ENCODE assay signal across 25 mouse cellular contexts in genomic region chr7:47001900-47002275, GRCm38 (mm10). TPM values are rescaled to one million over a fixed set of nuclear protein-coding genes. Genes with fewer than 3 reads are reported as not detected.
A peak's percentile ranks its signal among the peaks of the same experiment; 100 is the strongest.
DNase-seq lines count a peak whose midpoint lies in the region; ATAC-seq and TF ChIP-seq lines count a peak whose summit lies in the region.
"Had no signal": no experiment of that assay in that cellular context is flagged by ENCODE, and none has a peak within 500 bp of the region (broad histone marks: within the 10 kb centered on the region; RNA-seq: fewer than 3 reads in every experiment).

No protein-coding gene starts in this region.

- no peak overlapping the region for H3K27ac ChIP-seq in heart, embryonic 13.5 days (replicated peaks)
- H3K27ac ChIP-seq in heart, embryonic 11.5 days (ENCODE audit: low read depth, low read length) = no peak overlapping the region
- no peak overlapping the region for H3K27ac ChIP-seq in midbrain, embryonic 13.5 days
- no peak overlapping the region for H3K27ac ChIP-seq in midbrain, embryonic 15.5 days
- 0 out of 2 replicates have a peak overlapping the region, but pooled peaks have one; percentile 9 for H3K27ac ChIP-seq in limb, embryonic 14.5 days (replicated peaks; ENCODE audit: low read depth, low read length)
- H3K27ac ChIP-seq: heart, embryonic 10.5 days; intestine, embryonic 15.5 days; left cerebral cortex, adult 2 months; liver, embryonic 15.5 days had no signal

- H3K36me3 ChIP-seq in heart, embryonic 13.5 days = peaks cover 25% of the 10 kb centered on the region
- peaks cover 15% of the 10 kb centered on the region for H3K36me3 ChIP-seq in heart, embryonic 11.5 days (ENCODE audit: control insufficient read depth, insufficient read depth, low read length)
- peaks cover 21% of the 10 kb centered on the region for H3K36me3 ChIP-seq in midbrain, embryonic 13.5 days
- peaks cover 17% of the 10 kb centered on the region; the same call in 1 of the 2 replicates for H3K36me3 ChIP-seq in midbrain, embryonic 15.5 days (replicated peaks)
- peaks cover 26% of the 10 kb centered on the region for H3K36me3 ChIP-seq in limb, embryonic 14.5 days (ENCODE audit: control insufficient read depth, insufficient read depth, low read length)

- ATAC-seq in heart, embryonic 13.5 days (ENCODE audit: extremely low read depth, insufficient number of reproducible peaks, low FRiP score, low TSS enrichment) = no peak
- ATAC-seq in heart, embryonic 11.5 days (replicated peaks; ENCODE audit: insufficient number of reproducible peaks, low FRiP score, low TSS enrichment) = no peak
- ATAC-seq in midbrain, embryonic 13.5 days = no peak
- ATAC-seq in midbrain, embryonic 15.5 days (replicated peaks) = no peak
- no peak for ATAC-seq in limb, embryonic 14.5 days (ENCODE audit: low FRiP score, low read depth)
- ATAC-seq: intestine, embryonic 15.5 days had no signal

- H3K4me1 ChIP-seq in heart, embryonic 13.5 days = peaks cover 79% of the 10 kb centered on the region
- peaks cover 33% of the 10 kb centered on the region for H3K4me1 ChIP-seq in heart, embryonic 11.5 days (ENCODE audit: control insufficient read depth, insufficient read depth, low read length)
- peaks cover 58% of the 10 kb centered on the region for H3K4me1 ChIP-seq in midbrain, embryonic 13.5 days (replicated peaks)
- H3K4me1 ChIP-seq in midbrain, embryonic 15.5 days = peaks cover 43% of the 10 kb centered on the region
- H3K4me1 ChIP-seq in limb, embryonic 14.5 days (ENCODE audit: control insufficient read depth, insufficient read depth, low read length) = peaks cover 24% of the 10 kb centered on the region

- no peak overlapping the region for H3K4me3 ChIP-seq in heart, embryonic 13.5 days
- H3K4me3 ChIP-seq in heart, embryonic 11.5 days (ENCODE audit: low read depth, low read length) = no peak overlapping the region
- H3K4me3 ChIP-seq in midbrain, embryonic 13.5 days (replicated peaks) = no peak overlapping the region
- H3K4me3 ChIP-seq in midbrain, embryonic 15.5 days = no peak overlapping the region
- H3K4me3 ChIP-seq in limb, embryonic 14.5 days (replicated peaks; ENCODE audit: low read length) = no peak overlapping the region
- H3K4me3 ChIP-seq: heart, embryonic 10.5 days; intestine, embryonic 15.5 days; left cerebral cortex, adult 2 months; liver, embryonic 15.5 days; megakaryocyte, embryonic 14.5 days had no signal

- no peak for DNase-seq in limb, embryonic 14.5 days (ENCODE audit: low spot score)
- DNase-seq in right cerebral cortex, postnatal 36 days (ENCODE audit: low spot score in 2 of 2) = no peak
- DNase-seq in layer of hippocampus, postnatal 25 days (ENCODE audit: extremely low spot score in 1 of 2, low spot score in 1 of 2) = no peak
- DNase-seq: cerebellum, adult 8-10 months; gastrocnemius, postnatal 14 days; kidney, postnatal 10 days; lung, postnatal 10 days; right cerebral cortex, postnatal 25 days had no signal

- 70% methylated on average over 4 of the region's 4 CpGs for WGBS in heart, embryonic 13.5 days
- WGBS in heart, embryonic 11.5 days (ENCODE audit: insufficient replicate concordance) = 68% methylated on average over 4 of the region's 4 CpGs
- 49% methylated on average over 4 of the region's 4 CpGs for WGBS in midbrain, embryonic 13.5 days
- WGBS in midbrain, embryonic 15.5 days = 57% methylated on average over 4 of the region's 4 CpGs
- 74% methylated on average over 4 of the region's 4 CpGs for WGBS in limb, embryonic 14.5 days

- H3K4me2 ChIP-seq in heart, embryonic 13.5 days = 0 out of 2 replicates have a peak overlapping the region, but pooled peaks have one; percentile 6
- H3K4me2 ChIP-seq in heart, embryonic 11.5 days = no peak overlapping the region
- no peak overlapping the region for H3K4me2 ChIP-seq in midbrain, embryonic 13.5 days (replicated peaks)
- no peak overlapping the region for H3K4me2 ChIP-seq in midbrain, embryonic 15.5 days
- H3K4me2 ChIP-seq in limb, embryonic 14.5 days (replicated peaks; ENCODE audit: low read depth, low read length, severe bottlenecking) = no peak overlapping the region
- H3K4me2 ChIP-seq: intestine, embryonic 15.5 days; liver, embryonic 15.5 days had no signal

- no peaks in the 10 kb centered on the region for H3K9me3 ChIP-seq in heart, embryonic 13.5 days
- no peaks in the 10 kb centered on the region for H3K9me3 ChIP-seq in heart, embryonic 11.5 days (replicated peaks; ENCODE audit: control insufficient read depth, low read length)
- H3K9me3 ChIP-seq in midbrain, embryonic 13.5 days = no peaks in the 10 kb centered on the region
- H3K9me3 ChIP-seq in midbrain, embryonic 15.5 days = no peaks in the 10 kb centered on the region
- no peaks in the 10 kb centered on the region for H3K9me3 ChIP-seq in limb, embryonic 14.5 days (ENCODE audit: control insufficient read depth, low read length)
- H3K9me3 ChIP-seq: heart, embryonic 10.5 days; intestine, embryonic 15.5 days; liver, embryonic 15.5 days; megakaryocyte, embryonic 14.5 days had no signal

- H3K9ac ChIP-seq in heart, embryonic 13.5 days = peak overlapping the region; percentile 58; the same call in 1 of the 2 replicates
- H3K9ac ChIP-seq in heart, embryonic 11.5 days (ENCODE audit: low read depth, low read length) = no peak overlapping the region
- peak overlapping the region; percentile 8; the same call in 1 of the 2 replicates for H3K9ac ChIP-seq in midbrain, embryonic 13.5 days (replicated peaks)
- H3K9ac ChIP-seq in midbrain, embryonic 15.5 days = no peak overlapping the region
- no peak overlapping the region for H3K9ac ChIP-seq in limb, embryonic 14.5 days (ENCODE audit: low read depth, low read length, severe bottlenecking)
- H3K9ac ChIP-seq: intestine, embryonic 15.5 days; liver, embryonic 15.5 days had no signal

- no peaks in the 10 kb centered on the region for H3K27me3 ChIP-seq in heart, embryonic 13.5 days (replicated peaks)
- no peaks in the 10 kb centered on the region for H3K27me3 ChIP-seq in heart, embryonic 11.5 days (ENCODE audit: control insufficient read depth, insufficient read depth, low read length)
- no peaks in the 10 kb centered on the region for H3K27me3 ChIP-seq in midbrain, embryonic 13.5 days
- H3K27me3 ChIP-seq in midbrain, embryonic 15.5 days (replicated peaks) = no peaks in the 10 kb centered on the region
- no peaks in the 10 kb centered on the region for H3K27me3 ChIP-seq in limb, embryonic 14.5 days (ENCODE audit: control insufficient read depth, insufficient read depth, low read length)
- H3K27me3 ChIP-seq: intestine, embryonic 15.5 days; liver, embryonic 15.5 days; megakaryocyte, embryonic 14.5 days had no signal

- no peak for TF ChIP-seq POLR2A in limb, embryonic 14.5 days (IDR thresholded peaks at IDR 0.05; ENCODE audit: borderline replicate concordance, extremely low read depth, insufficient read depth, insufficient read length)

RNA-seq across cellular contexts. Expression of gene Spty2d1, which starts 6.3 kb away (rescaled TPM):
- 13.1 and 13.4 TPM in 2 replicates for polyA plus RNA-seq in heart, embryonic 13.5 days (2015; fragmentation: Nextera tagmentation; extraction: Ambion mirVana)
- polyA plus RNA-seq in heart, embryonic 11.5 days (2014; fragmentation: Nextera tagmentation; extraction: Ambion mirVana) = 15.6 and 18.8 TPM in 2 replicates
- 9.5 and 9.6 TPM in 2 replicates for polyA plus RNA-seq in midbrain, embryonic 13.5 days (2015; fragmentation: Nextera tagmentation; extraction: Ambion mirVana)
- 7.1 and 8.1 TPM in 2 replicates for polyA plus RNA-seq in midbrain, embryonic 15.5 days (2015; fragmentation: Nextera tagmentation; extraction: Ambion mirVana)
- polyA plus RNA-seq in limb, embryonic 14.5 days (2012; rRNA removed) = 12.5 and 12.8 TPM in 2 replicates
- 19.6 and 20.6 TPM in 2 replicates for polyA plus RNA-seq in limb, embryonic 14.5 days (2014; fragmentation: Nextera tagmentation; extraction: Ambion mirVana)
- 10 to 100 TPM; 14.2 to 15.5 TPM for total RNA-seq in layer of hippocampus, postnatal 25 days (2021)

RNA-seq across cellular contexts. Expression of gene Gm9999, which starts 18.5 kb away (rescaled TPM):
- not detected in 2 replicates for polyA plus RNA-seq in heart, embryonic 13.5 days (2015; fragmentation: Nextera tagmentation; extraction: Ambion mirVana)
- polyA plus RNA-seq in heart, embryonic 11.5 days (2014; fragmentation: Nextera tagmentation; extraction: Ambion mirVana) = not detected in 2 replicates
- not detected in 2 replicates for polyA plus RNA-seq in midbrain, embryonic 13.5 days (2015; fragmentation: Nextera tagmentation; extraction: Ambion mirVana)
- not detected in 2 replicates for polyA plus RNA-seq in midbrain, embryonic 15.5 days (2015; fragmentation: Nextera tagmentation; extraction: Ambion mirVana)
- not detected in 2 replicates for polyA plus RNA-seq in limb, embryonic 14.5 days (2012; rRNA removed)
- polyA plus RNA-seq in limb, embryonic 14.5 days (2014; fragmentation: Nextera tagmentation; extraction: Ambion mirVana) = not detected in 2 replicates
- not detected for total RNA-seq in layer of hippocampus, postnatal 25 days (2021)
- total RNA-seq: adrenal gland, postnatal 4 days; common myeloid progenitor, adult 5-6 weeks; gastrocnemius, postnatal 14 days; hematopoietic stem cell, adult 5-6 weeks; layer of hippocampus, adult 8-10 months; left cerebral cortex, adult 2 months; midbrain, postnatal 0 days had no signal
- polyA plus RNA-seq: heart, embryonic 10.5 days; intestine, embryonic 15.5 days; limb, embryonic 11.5 days; liver, embryonic 15.5 days; midbrain, postnatal 0 days; neural tube, embryonic 11.5 days; urinary bladder, adult 2 months had no signal

RNA-seq across cellular contexts. Expression of gene Uevld, which starts 43.6 kb away (rescaled TPM):
- 7.5 and 8.0 TPM in 2 replicates for polyA plus RNA-seq in heart, embryonic 13.5 days (2015; fragmentation: Nextera tagmentation; extraction: Ambion mirVana)
- 9.3 and 10.6 TPM in 2 replicates for polyA plus RNA-seq in heart, embryonic 11.5 days (2014; fragmentation: Nextera tagmentation; extraction: Ambion mirVana)
- 7.4 and 7.5 TPM in 2 replicates for polyA plus RNA-seq in midbrain, embryonic 13.5 days (2015; fragmentation: Nextera tagmentation; extraction: Ambion mirVana)
- polyA plus RNA-seq in midbrain, embryonic 15.5 days (2015; fragmentation: Nextera tagmentation; extraction: Ambion mirVana) = 5.4 and 6.5 TPM in 2 replicates
- polyA plus RNA-seq in limb, embryonic 14.5 days (2012; rRNA removed) = 9.4 and 10.2 TPM in 2 replicates
- 10.0 and 12.5 TPM in 2 replicates for polyA plus RNA-seq in limb, embryonic 14.5 days (2014; fragmentation: Nextera tagmentation; extraction: Ambion mirVana)
- total RNA-seq in layer of hippocampus, postnatal 25 days (2021) = 10 to 100 TPM; 14.1 to 14.7 TPM

RNA-seq across cellular contexts. Expression of gene Tmem86a, which starts 48.5 kb away (rescaled TPM):
- 22.5 and 25.1 TPM in 2 replicates for polyA plus RNA-seq in heart, embryonic 13.5 days (2015; fragmentation: Nextera tagmentation; extraction: Ambion mirVana)
- 13.7 and 15.5 TPM in 2 replicates for polyA plus RNA-seq in heart, embryonic 11.5 days (2014; fragmentation: Nextera tagmentation; extraction: Ambion mirVana)
- polyA plus RNA-seq in midbrain, embryonic 13.5 days (2015; fragmentation: Nextera tagmentation; extraction: Ambion mirVana) = 21.5 and 22.6 TPM in 2 replicates
- 28.3 and 29.3 TPM in 2 replicates for polyA plus RNA-seq in midbrain, embryonic 15.5 days (2015; fragmentation: Nextera tagmentation; extraction: Ambion mirVana)
- 20.6 and 30.0 TPM in 2 replicates for polyA plus RNA-seq in limb, embryonic 14.5 days (2012; rRNA removed)
- 21.0 and 24.1 TPM in 2 replicates for polyA plus RNA-seq in limb, embryonic 14.5 days (2014; fragmentation: Nextera tagmentation; extraction: Ambion mirVana)
- total RNA-seq in layer of hippocampus, postnatal 25 days (2021) = 10 to 100 TPM; 14.1 to 15.2 TPM

Comparison
In these comparisons a context has a peak if more than half of its experiments do, and no peak if none do; other contexts are left out.
1. H3K9ac ChIP-seq: peak in heart, embryonic 13.5 days (single experiment) and midbrain, embryonic 13.5 days (single experiment); none in heart, embryonic 11.5 days (single experiment), midbrain, embryonic 15.5 days (single experiment) and limb, embryonic 14.5 days (single experiment).